Mouse (Mus musculus) gastrocnemius, postnatal 25 days (tissue): Measurements from ENCODE around the gene Satb2. TPM values are rescaled to one million over a fixed set of nuclear protein-coding genes. Genes with fewer than 3 reads are reported as not detected.
A peak's percentile ranks its signal among the peaks of the same experiment; 100 is the strongest.

Source experiments
- DNase-seq: peaks from one replicate; pipeline ENCODE4 v3.0.0; 2022
- long read RNA-seq, 2 experiments: library from polyadenylated mRNA; stranded (forward); transcript quantifications; one replicate each; pipeline ENCODE4 v2.0.0; 2021
- total RNA-seq, 2 experiments: library from RNA; stranded (reverse); gene quantifications; 1 replicate in 1 of 2; 2 replicates in 1 of 2; pipeline ENCODE4 v1.2.3; 2021

Satb2 gene
- under 1 TPM; 0.27 to 0.38 TPM for total RNA-seq
- long read RNA-seq, experiment 1, result 0 reads
- long read RNA-seq, experiment 2, result 0 reads

DNA sequence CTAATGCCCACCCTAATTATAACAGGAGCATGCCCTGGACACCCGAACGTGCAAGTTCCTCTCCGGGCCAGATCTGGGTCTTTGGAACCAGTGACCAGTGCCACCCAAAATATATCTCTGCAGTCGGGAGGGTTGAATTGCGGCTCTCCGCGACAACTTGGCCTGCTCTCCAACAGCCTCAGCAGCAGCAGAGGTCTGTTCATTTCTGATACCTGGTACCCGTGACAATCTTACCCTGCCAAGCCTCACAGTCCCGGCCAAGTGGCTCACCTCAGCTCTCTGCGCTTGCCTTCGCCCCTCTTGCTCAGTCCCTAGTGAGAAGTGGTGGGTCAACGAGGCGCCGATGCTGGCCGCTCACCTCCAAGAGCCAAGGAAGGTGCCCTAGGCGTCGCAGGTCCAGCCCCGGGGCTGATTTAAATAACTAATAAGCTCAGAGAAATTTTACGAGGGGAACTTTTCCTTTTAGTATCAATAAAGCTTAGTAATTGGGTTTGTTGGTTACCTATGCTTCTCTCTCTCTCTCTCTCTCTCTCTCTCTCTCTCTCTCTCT lies at the start of gene Satb2:
Gene Satb2, minus strand, starts transcription at position 500 of the 550 bp plus-strand sequence.
- DNase-seq, result no peak

DNA sequence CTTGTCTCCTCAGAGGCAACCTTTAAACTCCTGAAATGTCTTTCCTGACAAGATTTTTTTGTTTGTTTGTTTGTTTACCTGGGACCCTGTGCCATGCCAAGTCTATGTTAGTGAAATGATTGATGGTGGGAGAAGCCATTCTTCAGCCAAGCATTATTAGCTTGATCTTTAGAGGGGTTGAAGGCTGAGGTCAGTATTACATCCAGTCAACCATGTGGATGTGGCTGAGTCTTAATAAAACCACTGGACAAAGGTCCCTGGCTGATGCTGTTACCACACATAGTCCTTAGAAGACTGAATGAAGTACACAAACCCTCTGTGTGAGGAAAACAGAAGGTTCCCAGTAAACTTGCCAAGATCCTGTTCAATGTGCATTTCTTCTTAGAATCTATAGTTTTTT lies 40.5 kb upstream of the Satb2 start:
- no peak for DNase-seq

DNA sequence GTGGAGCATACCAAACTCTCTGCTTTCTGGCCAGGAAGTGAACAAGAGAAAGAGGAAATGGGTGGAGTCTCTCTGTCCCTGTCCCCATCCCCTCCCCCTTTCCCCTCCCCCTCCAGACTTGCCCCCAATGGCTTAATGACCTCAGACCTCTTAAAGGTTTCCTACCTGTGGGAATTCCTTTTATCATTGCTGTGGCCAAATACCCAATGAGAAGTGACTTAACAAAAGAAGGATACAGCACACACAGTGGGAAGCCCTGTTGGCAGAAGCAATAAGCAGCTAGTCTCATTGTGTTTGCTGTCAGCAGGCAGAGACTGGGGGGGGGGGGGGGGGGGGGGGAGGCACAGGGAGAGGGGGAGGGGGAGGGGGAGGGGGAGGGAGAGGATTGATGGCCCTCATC lies 35.4 kb upstream of the Satb2 start:
- DNase-seq, result no peak

DNA sequence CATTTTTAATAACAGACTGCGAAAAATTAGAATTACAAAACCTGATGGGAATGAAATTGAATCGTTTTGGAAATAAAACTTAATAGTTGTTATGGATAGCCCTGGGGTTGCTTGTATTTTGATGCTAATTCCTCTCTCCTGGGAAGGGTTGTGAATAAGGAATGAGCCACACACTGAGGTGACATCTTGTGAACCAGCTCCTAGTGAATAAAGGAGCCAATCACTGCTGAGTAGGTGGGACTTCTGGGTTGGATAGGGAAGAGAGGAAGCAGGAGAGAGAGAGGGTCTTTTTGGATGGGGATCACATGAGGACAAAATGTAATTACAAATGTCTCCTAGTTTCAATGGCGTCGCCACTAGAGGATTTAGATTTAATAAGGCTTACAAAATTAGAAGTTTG lies 30.7 kb upstream of the Satb2 start:
- DNase-seq, result no peak

DNA sequence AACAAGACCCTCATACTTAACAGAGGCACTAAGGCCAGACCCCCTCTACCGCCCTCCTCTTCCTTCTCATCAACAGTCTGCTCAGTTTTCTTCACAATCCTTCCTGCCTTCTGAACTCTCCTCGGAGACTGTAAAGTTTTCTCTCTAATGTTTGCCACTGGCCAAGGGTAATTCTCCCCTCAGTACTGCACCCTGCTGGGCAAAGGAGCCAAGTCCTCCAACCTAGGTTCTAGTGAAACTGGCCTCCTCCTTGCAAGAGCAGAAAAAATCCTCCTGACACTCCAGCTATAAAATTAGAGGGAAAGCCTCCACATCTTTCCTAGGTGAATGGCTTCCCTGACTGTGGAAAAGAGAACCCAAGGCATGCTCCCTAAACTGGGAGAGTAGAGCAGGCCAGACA lies 16.6 kb upstream of the Satb2 start:
- DNase-seq, result no peak

DNA sequence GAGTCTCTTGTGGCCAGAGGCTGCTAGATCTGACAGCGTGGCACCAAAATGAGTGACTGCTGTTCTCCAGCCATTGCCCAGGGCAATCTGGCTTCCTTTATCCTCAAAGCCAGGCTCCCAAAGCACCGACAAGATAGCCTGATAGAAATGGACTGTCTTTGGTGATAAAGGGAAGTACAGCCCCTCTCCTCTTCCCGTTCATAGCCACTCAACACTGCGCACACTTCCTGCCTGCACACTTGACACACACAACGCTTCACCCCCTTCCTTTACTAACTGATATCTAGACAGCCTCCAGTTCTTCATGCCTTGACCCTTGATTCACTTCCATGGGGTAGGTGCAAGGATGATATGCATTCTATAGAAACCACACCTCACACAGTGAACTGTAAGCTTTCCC lies 13.9 kb upstream of the Satb2 start:
- DNase-seq, result no peak

DNA sequence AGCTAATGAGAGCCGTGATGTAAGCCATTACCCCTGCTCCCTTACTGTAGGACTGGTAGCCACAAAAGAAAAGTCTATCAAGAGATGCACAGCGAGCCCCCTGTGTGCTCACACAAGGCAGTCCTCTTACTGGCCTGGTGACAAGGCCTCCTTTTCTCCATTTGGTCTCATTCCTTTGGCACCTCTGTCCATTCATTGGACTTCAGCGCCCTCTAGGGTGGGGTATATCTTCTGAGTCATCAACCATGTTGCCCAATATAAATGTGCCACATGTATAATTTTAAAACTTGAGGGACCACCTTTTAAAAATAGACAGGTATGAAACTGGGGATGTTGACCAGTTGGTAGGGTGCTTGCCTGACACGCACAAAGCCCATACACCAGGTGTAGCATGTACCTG lies 13.2 kb upstream of the Satb2 start:
- no peak for DNase-seq

DNA sequence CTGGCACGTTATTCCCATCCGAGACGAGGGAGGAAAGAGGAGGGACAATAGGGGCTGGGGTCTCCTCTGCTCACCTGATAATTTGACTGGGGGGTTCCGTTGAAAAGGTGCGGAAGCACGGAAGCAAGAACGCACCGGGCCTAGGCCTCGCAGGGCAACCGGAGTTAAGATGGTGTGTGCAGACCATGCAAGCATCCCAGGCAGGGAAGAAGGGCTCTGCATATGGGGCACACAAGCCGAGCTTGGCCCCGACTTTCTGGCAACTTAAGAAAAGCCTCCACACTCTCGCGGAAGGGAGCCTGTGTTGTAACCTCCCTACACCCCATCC lies 6.0 kb upstream of the Satb2 start:
- no peak for DNase-seq

DNA sequence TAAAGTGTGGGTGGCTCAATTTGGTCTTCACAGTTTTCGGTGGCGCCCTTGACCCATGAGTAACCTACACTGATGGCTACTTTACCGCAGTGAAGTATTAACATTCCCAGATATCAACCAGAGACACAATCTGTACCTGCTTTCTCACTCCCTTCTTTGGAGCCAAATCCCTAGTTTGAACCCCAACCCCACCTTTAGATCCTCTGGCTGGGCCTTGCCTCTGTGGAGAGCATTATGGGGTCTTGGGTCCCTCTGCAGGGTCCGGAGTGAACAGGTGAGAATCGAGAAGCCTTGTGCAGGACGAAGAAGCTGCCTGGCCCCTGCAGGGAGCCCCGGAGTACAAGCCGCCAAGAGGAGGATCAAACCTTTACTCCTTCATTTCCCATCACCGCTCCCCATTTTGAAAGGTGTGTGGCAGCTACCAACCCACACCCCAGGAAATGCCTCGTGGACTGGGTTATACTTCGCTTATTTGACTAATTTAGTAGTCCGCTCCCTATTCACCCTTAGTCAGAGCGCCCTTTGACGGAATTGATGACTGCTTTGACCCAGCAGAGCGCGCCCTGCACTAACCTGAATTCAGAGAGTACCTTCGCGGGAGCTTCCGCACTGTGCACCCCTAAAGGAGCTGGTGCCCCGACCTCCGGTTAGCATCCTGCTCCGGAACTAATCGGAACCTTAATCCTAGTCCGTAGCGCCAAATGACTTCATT lies 5.5 kb upstream of the Satb2 start:
- DNase-seq, result no peak

DNA sequence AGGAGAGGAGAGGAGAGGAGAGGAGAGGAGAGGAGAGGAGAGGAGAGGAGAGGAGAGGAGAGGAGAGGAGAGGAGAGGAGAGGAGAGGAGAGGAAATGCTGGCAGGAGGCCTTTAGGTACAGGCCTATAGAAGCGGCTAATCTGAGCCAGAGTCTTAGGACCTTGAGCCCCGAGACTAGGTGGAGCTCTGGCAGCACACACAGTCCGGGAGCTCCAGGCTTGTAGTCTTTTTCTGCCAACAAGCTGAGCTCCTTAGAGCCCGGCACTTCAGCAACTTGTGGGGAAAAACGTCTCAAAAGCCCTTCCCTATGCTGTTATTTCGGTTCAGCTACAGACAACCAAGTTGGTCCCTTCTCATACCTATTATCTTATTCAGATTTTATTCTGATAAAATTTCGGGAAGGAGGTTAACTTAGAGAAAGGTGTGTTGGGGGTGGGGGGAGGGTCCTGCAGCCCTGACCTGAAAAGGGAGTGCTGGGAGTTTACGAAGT lies 4.7 kb upstream of the Satb2 start:
- DNase-seq, result no peak

DNA sequence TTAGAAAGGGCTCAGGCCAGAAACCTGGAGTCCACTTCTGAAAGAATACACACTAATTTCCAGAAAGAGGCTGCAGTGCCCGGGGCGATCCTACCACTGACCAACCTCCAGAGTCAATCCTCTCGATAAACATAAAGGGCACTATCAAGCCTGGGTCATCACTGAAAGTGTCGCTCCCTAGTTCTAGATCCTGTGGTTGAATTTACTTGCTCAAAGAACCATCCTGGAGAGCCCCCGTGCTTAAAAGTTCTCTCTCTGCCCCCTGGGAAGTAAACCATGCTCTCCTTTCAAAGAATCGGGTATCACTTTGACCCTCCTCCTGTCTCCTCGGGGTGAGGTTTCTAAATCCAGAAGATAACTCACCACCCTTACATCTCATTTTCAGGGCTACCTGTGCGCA lies 4.2 kb upstream of the Satb2 start:
- no peak for DNase-seq

DNA sequence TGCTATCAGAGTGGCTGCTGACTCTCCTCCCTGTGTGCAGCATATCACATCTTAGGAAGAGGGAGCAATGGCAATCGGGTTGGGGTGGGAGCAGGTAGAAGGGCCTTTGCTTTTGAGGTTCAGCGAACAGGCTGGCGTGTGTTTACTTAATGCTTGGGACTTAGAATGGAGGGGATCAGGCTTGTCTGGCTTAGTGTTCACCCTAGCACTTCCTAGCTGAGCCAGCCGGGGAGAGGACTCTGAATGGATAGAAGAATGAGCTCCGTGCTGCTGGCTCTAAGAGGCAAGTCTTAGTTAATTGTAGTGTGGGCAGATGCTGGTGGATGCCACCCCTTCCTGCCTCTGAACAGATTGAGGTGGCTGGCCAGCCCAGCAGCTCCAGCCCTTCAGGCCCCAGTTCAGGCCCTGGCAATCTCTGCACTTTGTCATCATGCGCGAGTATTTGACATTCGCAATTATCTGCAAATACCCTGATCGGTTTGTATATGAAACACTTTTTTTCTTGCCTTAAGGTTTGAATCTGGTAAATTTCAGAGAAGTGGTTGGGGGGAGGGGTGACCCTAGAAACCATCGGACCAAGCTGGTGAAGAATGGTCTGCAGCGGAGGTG lies 3.6 kb upstream of the Satb2 start:
- DNase-seq, result no peak

DNA sequence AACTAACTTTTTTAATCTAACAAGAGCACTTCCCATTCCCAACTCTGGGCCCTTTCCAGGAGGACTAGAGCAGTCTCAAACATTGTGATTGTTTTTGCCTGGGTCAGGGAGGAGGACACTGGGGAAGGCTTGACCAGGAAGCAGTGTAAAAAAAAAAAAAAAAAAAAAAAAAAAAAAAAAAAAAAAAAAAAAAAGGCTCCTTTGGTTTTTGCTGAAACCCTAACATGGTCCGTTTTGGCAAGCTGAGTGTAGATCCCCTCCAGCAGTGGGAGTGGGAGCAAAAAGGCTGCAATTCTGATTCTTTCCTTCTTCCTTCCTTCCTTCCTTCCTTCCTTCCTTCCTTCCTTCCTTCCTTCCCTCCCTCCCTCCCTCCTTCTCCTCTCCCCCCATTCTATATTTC lies 3.1 kb upstream of the Satb2 start:
- no peak for DNase-seq

DNA sequence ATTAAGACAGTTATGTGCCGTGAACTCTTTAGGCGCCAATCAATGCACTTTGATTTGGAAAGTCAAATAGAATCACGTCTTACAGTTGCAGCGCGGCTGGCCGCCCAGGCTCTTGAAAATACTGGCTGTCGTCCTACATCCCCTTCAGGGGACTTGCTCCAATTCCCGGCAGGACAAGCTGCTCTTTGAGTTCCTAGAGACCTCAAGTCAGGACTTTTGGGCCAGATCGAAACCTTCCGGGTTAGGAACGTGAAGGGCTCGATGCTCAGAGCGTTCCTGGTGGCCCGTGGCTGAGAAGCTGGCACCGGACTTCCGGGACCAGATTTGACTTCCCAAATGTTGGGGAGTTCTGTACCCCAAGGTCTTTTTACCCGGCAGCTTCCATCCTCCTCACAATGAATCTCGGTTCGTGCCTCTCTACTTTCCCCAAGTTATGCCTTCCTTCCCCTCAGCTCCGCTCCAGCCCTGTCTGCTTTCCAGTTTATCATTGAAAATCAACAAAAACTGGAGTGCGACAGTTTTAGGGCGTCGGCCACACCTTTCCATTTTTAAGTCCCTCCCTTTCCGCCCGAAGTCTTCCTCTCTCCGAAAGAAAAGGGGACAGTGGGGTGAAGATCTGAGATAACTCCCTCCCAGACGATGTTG lies 2.3 kb upstream of the Satb2 start:
- DNase-seq, result no peak

DNA sequence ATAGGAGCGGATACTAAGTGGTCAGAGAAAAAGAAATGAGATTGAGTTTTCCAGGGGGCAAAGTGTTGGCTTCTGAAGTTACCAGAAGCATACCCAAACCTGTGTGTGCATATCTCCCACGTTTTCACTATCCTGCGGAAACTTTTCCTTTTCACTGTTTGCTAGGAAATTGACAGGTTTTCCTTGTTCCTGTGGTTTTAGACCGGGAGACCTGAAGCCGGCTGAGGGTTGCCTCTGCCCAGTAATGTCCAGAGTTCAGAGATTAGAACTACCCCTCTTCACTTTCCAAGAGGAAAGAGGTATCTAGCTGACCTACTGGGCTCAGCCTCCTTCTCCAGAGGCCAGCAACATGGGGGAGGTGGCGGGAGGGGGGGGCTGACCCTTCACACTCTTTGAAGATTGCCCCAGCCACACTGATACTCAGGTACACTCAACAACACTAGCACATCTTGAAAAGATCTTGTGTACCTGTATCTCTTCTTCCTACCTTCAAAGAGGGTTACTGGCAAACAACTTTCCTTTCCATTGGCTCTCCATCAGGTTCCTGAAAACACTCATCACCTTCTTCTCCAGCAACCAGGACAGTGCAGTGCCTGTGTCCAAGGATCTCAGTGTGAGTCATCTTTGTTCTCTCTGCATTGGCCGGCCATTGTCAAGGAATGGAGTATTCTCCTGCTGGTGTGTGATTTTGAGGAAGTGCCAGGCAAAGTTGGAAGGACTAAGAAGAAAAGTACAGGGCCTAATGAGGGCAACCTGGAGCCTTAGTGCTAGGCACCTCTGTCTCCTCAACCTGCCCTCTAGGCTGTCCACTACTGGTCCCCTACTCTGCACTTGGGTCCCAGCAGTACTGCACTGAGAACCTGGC lies 1.3 kb upstream of the Satb2 start:
- DNase-seq, result no peak

DNA sequence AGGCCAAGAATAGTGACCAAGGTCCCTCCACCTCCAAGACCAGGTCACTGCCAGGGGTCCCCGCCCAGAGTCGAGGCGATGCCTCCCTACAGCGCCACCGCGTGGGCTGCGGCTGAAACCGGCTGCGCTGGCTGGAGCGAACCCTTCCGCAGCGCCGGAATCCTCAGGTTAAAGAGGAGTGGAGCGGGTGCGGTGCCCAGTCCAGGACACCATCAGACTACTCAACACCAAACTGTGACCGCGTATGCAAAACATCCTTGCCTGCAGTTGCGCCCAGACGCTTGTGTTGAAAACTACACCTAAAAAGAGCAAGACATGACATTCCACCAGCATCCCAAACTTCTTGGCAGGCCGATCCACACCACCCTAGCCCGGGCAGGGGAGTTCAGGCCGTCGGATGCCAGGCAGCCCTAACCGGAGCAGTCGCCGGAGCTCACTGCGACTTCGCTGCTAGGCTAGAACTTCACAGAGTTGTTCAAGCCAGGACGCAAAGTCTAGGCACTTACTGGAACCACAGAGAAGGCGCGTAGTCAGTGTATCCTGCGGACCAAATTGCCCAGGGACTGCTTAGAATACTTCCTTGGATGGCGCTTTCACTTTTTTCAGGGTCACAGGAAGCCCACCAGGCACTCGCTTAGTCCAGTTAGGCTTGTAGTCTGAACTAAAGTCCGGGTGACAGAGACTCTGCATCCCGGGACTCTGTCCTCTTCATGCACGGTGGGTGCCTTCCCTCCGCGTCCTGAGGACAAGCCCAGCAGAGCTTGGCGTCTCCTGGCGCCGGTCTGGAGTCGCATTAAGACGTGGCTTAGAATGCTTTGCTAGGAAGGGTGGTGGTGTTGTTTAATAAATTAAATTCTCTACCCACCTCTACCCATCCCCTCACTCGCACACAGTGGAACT lies 999 bp downstream of the Satb2 start:
- peak; percentile 35 for DNase-seq

DNA sequence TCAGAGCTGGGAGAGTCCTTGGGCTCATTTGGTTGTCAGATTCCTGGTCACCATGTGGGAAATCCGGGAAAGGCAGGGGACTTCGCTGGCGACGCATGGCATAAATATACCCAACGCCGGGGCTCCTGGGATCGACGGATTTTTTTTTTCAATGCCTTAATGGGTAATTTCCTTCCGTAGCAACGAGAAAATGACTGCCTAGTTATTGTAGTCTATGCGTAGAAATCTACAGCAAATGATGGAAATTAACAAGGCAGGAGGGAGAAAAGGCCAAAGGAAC lies 1.7 kb downstream of the Satb2 start:
- no peak for DNase-seq

DNA sequence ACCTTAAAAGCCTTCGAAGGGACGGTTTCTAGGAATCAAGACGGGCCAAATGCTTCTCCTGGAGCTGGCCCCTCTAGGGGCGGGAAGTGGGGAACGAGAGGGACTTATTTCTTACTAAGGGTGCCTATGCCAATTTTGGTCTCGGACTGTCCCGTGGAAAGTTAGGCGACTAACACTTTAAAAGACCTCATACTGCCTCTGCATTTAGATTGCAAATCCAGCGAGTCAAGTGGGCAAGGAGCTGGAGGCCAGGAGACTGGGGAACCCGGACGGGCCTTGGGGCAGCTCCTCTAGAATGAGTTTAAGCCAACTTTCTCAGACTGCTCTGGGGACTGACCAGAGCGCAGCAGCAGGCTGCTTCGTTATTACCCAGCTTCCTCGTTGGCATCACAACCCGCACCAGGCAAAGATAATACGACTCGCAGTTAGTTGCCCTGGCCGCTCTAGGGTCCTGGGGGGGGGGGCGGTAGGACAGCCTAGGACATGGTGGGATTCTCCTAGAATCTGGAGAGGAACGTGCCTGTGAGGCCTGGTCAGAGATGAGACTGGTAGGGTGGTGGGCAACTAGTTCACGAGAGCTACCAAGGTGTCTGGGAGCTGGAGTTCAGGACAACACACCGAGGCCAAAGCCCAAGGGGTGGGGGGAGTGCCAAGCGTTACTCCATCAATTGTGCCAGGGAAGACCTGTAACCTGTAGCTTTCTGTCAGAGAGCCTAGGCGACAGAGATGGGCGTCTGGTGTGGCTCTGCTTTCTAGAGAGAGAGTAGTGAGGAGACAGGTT lies 2.2 kb downstream of the Satb2 start:
- no peak for DNase-seq

DNA sequence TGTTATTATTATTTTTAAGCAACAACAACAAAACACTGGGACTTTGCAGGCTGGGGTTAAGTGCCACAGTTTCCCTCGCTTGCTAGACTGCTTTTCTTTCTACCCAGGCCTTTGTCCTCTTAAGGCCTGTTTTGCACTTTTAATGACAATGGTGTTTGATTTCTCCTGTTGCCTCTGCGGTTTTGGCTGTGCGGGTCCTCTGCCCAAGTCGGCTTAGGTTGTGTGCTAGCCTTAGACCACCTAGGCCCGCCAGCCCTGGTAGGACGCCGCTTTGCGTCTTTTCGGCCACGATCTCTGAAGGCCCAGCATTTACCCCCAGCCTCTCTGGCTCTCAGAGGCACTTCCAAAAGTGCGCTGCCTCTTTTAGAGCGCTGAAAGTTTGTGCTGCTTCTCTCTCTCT lies 2.9 kb downstream of the Satb2 start:
- no peak for DNase-seq

DNA sequence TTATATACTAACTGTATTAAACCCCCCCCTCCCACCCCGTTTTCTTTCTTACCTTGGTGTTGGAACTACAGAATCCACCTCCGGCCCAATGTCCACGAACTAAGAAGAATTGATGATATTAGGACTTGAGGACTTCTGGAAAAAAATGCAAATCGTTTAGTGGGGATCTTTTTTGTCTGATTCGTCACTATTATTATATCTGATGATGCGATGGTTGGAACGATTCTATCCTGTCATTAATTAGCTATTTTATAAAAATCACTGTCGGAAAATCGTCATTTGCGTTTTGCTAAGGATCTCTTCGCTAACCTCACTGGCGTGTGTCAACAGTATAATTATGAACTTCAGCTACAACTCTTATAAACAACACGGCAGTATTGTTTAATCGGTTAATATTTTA lies 4.3 kb downstream of the Satb2 start:
- no peak for DNase-seq

DNA sequence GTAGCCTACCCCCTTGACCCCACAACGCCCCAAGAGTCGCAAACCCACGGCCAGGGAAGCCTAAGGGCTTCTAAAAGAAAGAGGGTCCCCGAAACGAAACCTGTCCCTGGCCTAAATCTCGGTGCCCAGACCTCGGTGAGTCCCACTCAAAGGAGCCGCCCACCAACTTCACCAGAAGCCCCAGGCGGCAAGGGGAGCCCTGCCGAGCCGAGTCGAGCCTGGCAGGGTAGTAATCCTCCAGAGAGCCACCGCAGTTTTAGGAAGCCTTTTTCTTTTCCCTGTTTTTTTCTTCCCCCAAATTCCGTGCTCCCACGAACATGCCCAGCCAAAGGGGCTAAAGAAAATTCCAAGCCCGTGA lies 4.9 kb downstream of the Satb2 start:
- DNase-seq, result no peak
